Mouse (Mus musculus) layer of hippocampus, adult 2 months (tissue): ENCODE data around the gene Tmed10. TPM values are rescaled to one million over a fixed set of nuclear protein-coding genes. Genes with fewer than 3 reads are reported as not detected.

Source experiments
- DNase-seq, 2 experiments: peaks; one replicate each; pipeline ENCODE4 v3.0.0; 2022; ENCODE audit warnings: low spot score in 2 of 2
- H3K27ac ChIP-seq: fragments of 200-600 bp; 2 replicates; pipeline ENCODE4 v1.8.1; 2022
- H3K4me3 ChIP-seq: fragments of 200-600 bp; 2 replicates; pipeline ENCODE4 v1.8.1; 2022; ENCODE audit warnings: mild to moderate bottlenecking
- CTCF ChIP-seq: fragments of 200-600 bp; conservative IDR thresholded peaks from 2 replicates; pipeline ENCODE4 v1.8.1; 2022; ENCODE audit warnings: antibody characterized with exemption, mild to moderate bottlenecking, moderate library complexity
- total RNA-seq, 2 experiments: library from RNA; stranded (reverse); gene quantifications; 2 replicates each; pipeline ENCODE4 v1.2.3; 2021

Tmed10 gene
- total RNA-seq, 2 experiments from 2014 or later, result 156 to 166 TPM

GRCm38 (mm10) chr12:85341131-85341530, 33.5 kb downstream of the Tmed10 start:
- DNase-seq, result peak; percentile 29 to 66
- no peak overlapping the region for H3K27ac ChIP-seq
- H3K4me3 ChIP-seq, result no peak overlapping the region
- TF ChIP-seq CTCF, result peak; percentile 84

- H3K4me3 ChIP-seq, result no peak overlapping the region
- H3K27ac ChIP-seq, result no peak overlapping the region
- no peak for TF ChIP-seq CTCF
- DNase-seq, result no peak
These were observed 34.7 kb downstream of the Tmed10 start for GRCm38 (mm10) chr12:85339947-85340346.

GRCm38 (mm10) chr12:85339243-85339729, 35.4 kb downstream of the Tmed10 start, which contains the start of gene Nek9:
TSS of gene Nek9 (minus strand) at chr12:85339362.
- TF ChIP-seq CTCF, result no peak
- H3K4me3 ChIP-seq, result peak within 1 kb of the TSS; percentile 87
- DNase-seq, result peak; percentile 88 to 93

GRCm38 (mm10) chr12:85338815-85339214, 35.8 kb downstream of the Tmed10 start:
- DNase-seq, result peak in 1 of 2 experiments; percentile 18

More at GRCm38 (mm10) chr12:85339243-85339729, 35.4 kb downstream of the Tmed10 start, which contains the start of gene Nek9:
- peak within 1 kb of the TSS; percentile 96 for H3K27ac ChIP-seq

GRCm38 (mm10) chr12:85337567-85338311, 36.9 kb downstream of the Tmed10 start:
- peak overlapping the region; percentile 87; the same call in 1 of the 2 replicates for H3K4me3 ChIP-seq

More at GRCm38 (mm10) chr12:85338815-85339214, 35.8 kb downstream of the Tmed10 start:
- Histone ChIP-seq H3K4me3 (peak overlapping the region; percentile 87), H3K27ac (peak overlapping the region; percentile 96)
- TF ChIP-seq CTCF, result no peak

GRCm38 (mm10) chr12:85330153-85330552, 44.5 kb downstream of the Tmed10 start:
- Histone ChIP-seq H3K4me3 (no peak overlapping the region), H3K27ac (no peak overlapping the region)
- no peak for DNase-seq
- TF ChIP-seq CTCF, result no peak

More at GRCm38 (mm10) chr12:85337567-85338311, 36.9 kb downstream of the Tmed10 start:
- TF ChIP-seq CTCF, result no peak
- no peak overlapping the region for H3K27ac ChIP-seq
- DNase-seq, result no peak

- no peak for TF ChIP-seq CTCF
- H3K27ac ChIP-seq, result no peak overlapping the region
These were observed 66.0 kb downstream of the Tmed10 start for GRCm38 (mm10) chr12:85308651-85309050.

GRCm38 (mm10) chr12:85305247-85305892, 69.3 kb downstream of the Tmed10 start:
- Histone ChIP-seq H3K27ac (peak overlapping the region; percentile 78), H3K4me3 (peak overlapping the region; percentile 35)
- DNase-seq, result peak; percentile 79 to 88
- TF ChIP-seq CTCF, result peak; percentile 99

More at GRCm38 (mm10) chr12:85308651-85309050, 66.0 kb downstream of the Tmed10 start:
- H3K4me3 ChIP-seq, result no peak overlapping the region
- DNase-seq, result no peak

- no peak for TF ChIP-seq CTCF
- DNase-seq, result no peak
- Histone ChIP-seq H3K4me3 (no peak overlapping the region), H3K27ac (peak overlapping the region; percentile 78)
These were observed 69.9 kb downstream of the Tmed10 start for GRCm38 (mm10) chr12:85304725-85305124.

- DNase-seq, result no peak
- H3K27ac ChIP-seq, result no peak overlapping the region
- TF ChIP-seq CTCF, result no peak
- no peak overlapping the region for H3K4me3 ChIP-seq
These were observed 71.4 kb downstream of the Tmed10 start for GRCm38 (mm10) chr12:85303256-85303655.

GRCm38 (mm10) chr12:85298835-85299180, 75.8 kb downstream of the Tmed10 start:
- TF ChIP-seq CTCF, result no peak
- DNase-seq, result no peak

GRCm38 (mm10) chr12:85298127-85298834, 76.4 kb downstream of the Tmed10 start:
- no peak for DNase-seq
- H3K27ac ChIP-seq, result no peak overlapping the region
- TF ChIP-seq CTCF, result no peak
- no peak overlapping the region for H3K4me3 ChIP-seq

More at GRCm38 (mm10) chr12:85298835-85299180, 75.8 kb downstream of the Tmed10 start:
- Histone ChIP-seq H3K27ac (no peak overlapping the region), H3K4me3 (no peak overlapping the region)

- H3K4me3 ChIP-seq, result no peak overlapping the region
- DNase-seq, result no peak
- TF ChIP-seq CTCF, result no peak
These were observed 77.2 kb downstream of the Tmed10 start for GRCm38 (mm10) chr12:85297345-85297997.

More at GRCm38 (mm10) chr12:85297345-85297997, 77.2 kb downstream of the Tmed10 start:
- no peak overlapping the region for H3K27ac ChIP-seq
